Mouse (Mus musculus) myocyte (in vitro differentiated cells): ENCODE data around the gene Pla2g2e. TPM values are rescaled to one million over a fixed set of nuclear protein-coding genes. Genes with fewer than 3 reads are reported as not detected.

Experiments
- H3K27me3 ChIP-seq: one replicate; pipeline ENCODE4 v1.6.1; 2011; ENCODE audit not compliant: control insufficient read depth, insufficient read depth, insufficient read length
- H3K36me3 ChIP-seq: one replicate; pipeline ENCODE4 v1.6.1; 2011; ENCODE audit not compliant: control insufficient read depth, insufficient read depth
- H3K4me2 ChIP-seq: one replicate; pipeline ENCODE4 v1.6.1; 2011; ENCODE audit warnings: low read depth, control low read depth
- H3K4me3 ChIP-seq: one replicate; pipeline ENCODE4 v1.5.1; 2011; ENCODE audit warnings: mild to moderate bottlenecking, control low read depth, moderate library complexity
- H3K79me2 ChIP-seq: one replicate; pipeline ENCODE4 v1.6.1; 2011; ENCODE audit not compliant: control insufficient read depth, insufficient read depth
- H3ac ChIP-seq: one replicate; pipeline ENCODE4 v1.6.1; 2011; ENCODE audit not compliant: control insufficient read depth, insufficient read length
- CEBPB ChIP-seq: IDR thresholded peaks from 2 replicates; pipeline ENCODE4 v1.6.1; 2011; ENCODE audit warnings: mild to moderate bottlenecking, moderate library complexity; ENCODE audit not compliant: poor library complexity, insufficient read depth, severe bottlenecking
- E2F4 ChIP-seq: IDR thresholded peaks from one replicate; pipeline ENCODE4 v1.6.1; 2011; ENCODE audit warnings: mild to moderate bottlenecking, control low read depth, moderate library complexity; ENCODE audit not compliant: insufficient read depth
- MAX ChIP-seq: IDR thresholded peaks from one replicate; pipeline ENCODE4 v1.6.1; 2011; ENCODE audit warnings: low read depth, mild to moderate bottlenecking, control low read depth
- MYOD1 ChIP-seq, 3 experiments: IDR thresholded peaks; one replicate each; pipeline ENCODE4 v1.6.1; 2011; ENCODE audit warnings: control low read depth in 2 of 3, low read depth in 2 of 3, mild to moderate bottlenecking in 2 of 3, moderate library complexity in 1 of 3; ENCODE audit not compliant: insufficient read length in 2 of 3, control insufficient read depth in 1 of 3
- MYOG ChIP-seq, 3 experiments: IDR thresholded peaks; one replicate each; pipeline ENCODE4 v1.6.1; 2011; ENCODE audit warnings: control low read depth in 2 of 3, low read depth in 2 of 3, mild to moderate bottlenecking in 2 of 3; ENCODE audit not compliant: insufficient read length in 2 of 3, control insufficient read depth in 1 of 3, insufficient read depth in 1 of 3
- POLR2A ChIP-seq: IDR thresholded peaks from one replicate; pipeline ENCODE4 v1.6.1; 2011; ENCODE audit warnings: low read depth, mild to moderate bottlenecking, control low read depth, moderate library complexity; ENCODE audit not compliant: insufficient read length
- POLR2AphosphoS2 ChIP-seq: IDR thresholded peaks from one replicate; pipeline ENCODE4 v1.6.1; 2011; ENCODE audit warnings: low read depth, control low read depth; ENCODE audit not compliant: insufficient read length
- REST ChIP-seq: IDR thresholded peaks from one replicate; pipeline ENCODE4 v1.6.1; 2011; ENCODE audit warnings: mild to moderate bottlenecking, control low read depth, moderate library complexity; ENCODE audit not compliant: insufficient read depth, insufficient read length
- SRF ChIP-seq: IDR thresholded peaks from one replicate; pipeline ENCODE4 v1.6.1; 2011; ENCODE audit warnings: low read depth; ENCODE audit not compliant: control insufficient read depth, insufficient read length
- TCF12 ChIP-seq: IDR thresholded peaks from one replicate; pipeline ENCODE4 v1.6.1; 2011; ENCODE audit warnings: mild to moderate bottlenecking, control low read depth; ENCODE audit not compliant: poor library complexity, insufficient read depth, severe bottlenecking
- TCF3 ChIP-seq: IDR thresholded peaks from one replicate; pipeline ENCODE4 v1.6.1; 2011; ENCODE audit warnings: low read depth, control low read depth; ENCODE audit not compliant: insufficient read length
- USF1 ChIP-seq: IDR thresholded peaks from one replicate; pipeline ENCODE4 v1.6.1; 2011; ENCODE audit warnings: low read depth, mild to moderate bottlenecking, control low read depth, moderate library complexity
- polyA plus RNA-seq: library from polyadenylated mRNA; unstranded; fragments of >200 nt; fragmentation: generic; extraction: Trizol; gene quantifications from one replicate; pipeline ENCODE4 v1.2.1, GENCODE M21; 2012; ENCODE audit warnings: missing spikeins

Gene Pla2g2e
- polyA plus RNA-seq, 1 experiment: 20.4 TPM

- Histone ChIP-seq H3ac (peak overlapping the region; percentile 73), H3K36me3 (no peaks in the 10 kb centered on the region), H3K79me2 (peaks cover 7% of the 10 kb centered on the region), H3K4me2 (peak overlapping the region; percentile 93), H3K4me3 (peak overlapping the region; percentile 32), H3K27me3 (no peaks in the 10 kb centered on the region)
- TF ChIP-seq TCF12 (no peak), TCF3 (no peak), SRF (no peak), MYOD1 (IDR thresholded peaks at IDR 0.05; ENCODE audit: control insufficient read depth in 1 of 3, insufficient read length in 2 of 3, low read depth in 2 of 3) (no peak)
These were observed 35.5 kb downstream of the Pla2g2e start for GRCm38 (mm10) chr4:138913141-138913787.

- TF ChIP-seq POLR2A (peak; percentile 84), CEBPB (no peak), MYOG (IDR thresholded peaks at IDR 0.05; ENCODE audit: control insufficient read depth in 1 of 3, insufficient read depth in 1 of 3, insufficient read length in 2 of 3, low read depth in 2 of 3) (peak in 1 of 3 experiments; percentile 8), POLR2AphosphoS2 (peak; percentile 74), USF1 (peak; percentile 84), MAX (no peak)
- no peaks in the 10 kb centered on the region for H3K36me3 ChIP-seq
- no peaks in the 10 kb centered on the region for H3K27me3 ChIP-seq
- H3K4me3 ChIP-seq: peak within 1 kb of the TSS; percentile 32
- peak within 1 kb of the TSS; percentile 93 for H3K4me2 ChIP-seq
- H3K79me2 ChIP-seq: peaks cover 7% of the 10 kb centered on the region
- peak within 1 kb of the TSS; percentile 73 for H3ac ChIP-seq
These were observed 36.1 kb downstream of the Pla2g2e start, which contains the start of gene Otud3 for GRCm38 (mm10) chr4:138913797-138914196. Otud3 (minus strand) TSS chr4:138913945.

GRCm38 (mm10) chr4:138917282-138917681 is 39.5 kb downstream of the Pla2g2e start:
- Histone ChIP-seq H3K4me2 (no peak overlapping the region), H3K36me3 (no peaks in the 10 kb centered on the region), H3K27me3 (no peaks in the 10 kb centered on the region), H3K79me2 (peaks cover 7% of the 10 kb centered on the region), H3ac (no peak overlapping the region), H3K4me3 (no peak overlapping the region)
- TF ChIP-seq CEBPB (no peak), MAX (no peak), E2F4 (no peak), POLR2AphosphoS2 (no peak), USF1 (no peak)

- H3K4me3 ChIP-seq: no peak overlapping the region
- no peaks in the 10 kb centered on the region for H3K79me2 ChIP-seq
- TF ChIP-seq MAX (no peak), TCF3 (no peak), SRF (no peak), POLR2A (no peak), USF1 (no peak), CEBPB (no peak), E2F4 (no peak), TCF12 (no peak), POLR2AphosphoS2 (no peak), REST (no peak), MYOG (IDR thresholded peaks at IDR 0.05; ENCODE audit: control insufficient read depth in 1 of 3, insufficient read depth in 1 of 3, insufficient read length in 2 of 3, low read depth in 2 of 3) (no peak), MYOD1 (IDR thresholded peaks at IDR 0.05; ENCODE audit: control insufficient read depth in 1 of 3, insufficient read length in 2 of 3, low read depth in 2 of 3) (no peak)
- no peak overlapping the region for H3K4me2 ChIP-seq
- peaks cover 15% of the 10 kb centered on the region for H3K27me3 ChIP-seq
- no peak overlapping the region for H3ac ChIP-seq
- H3K36me3 ChIP-seq: no peaks in the 10 kb centered on the region
These were observed 43.8 kb downstream of the Pla2g2e start for GRCm38 (mm10) chr4:138921254-138922130.

- Histone ChIP-seq H3K79me2 (no peaks in the 10 kb centered on the region), H3K4me2 (no peak overlapping the region), H3ac (no peak overlapping the region), H3K4me3 (no peak overlapping the region), H3K36me3 (no peaks in the 10 kb centered on the region), H3K27me3 (peaks cover 17% of the 10 kb centered on the region)
- TF ChIP-seq E2F4 (no peak), POLR2A (no peak), REST (no peak), CEBPB (no peak), MYOG (IDR thresholded peaks at IDR 0.05; ENCODE audit: control insufficient read depth in 1 of 3, insufficient read depth in 1 of 3, insufficient read length in 2 of 3, low read depth in 2 of 3) (no peak), TCF3 (no peak), SRF (no peak), MAX (no peak), POLR2AphosphoS2 (no peak), USF1 (no peak), TCF12 (no peak), MYOD1 (IDR thresholded peaks at IDR 0.05; ENCODE audit: control insufficient read depth in 1 of 3, insufficient read length in 2 of 3, low read depth in 2 of 3) (no peak)
These were observed 44.4 kb downstream of the Pla2g2e start for GRCm38 (mm10) chr4:138922131-138922459.
